Mouse (Mus musculus) limb, embryonic 10.5 days (tissue): Measurements from ENCODE around the gene Irx3. TPM values are rescaled to one million over a fixed set of nuclear protein-coding genes. Genes with fewer than 3 reads are reported as not detected.
A peak's percentile ranks its signal among the peaks of the same experiment; 100 is the strongest.

ENCODE experiments used
- DNase-seq: peaks from one replicate; pipeline ENCODE4 v3.0.0-alpha.2; 2017; ENCODE audit warnings: low spot score
- H3K27ac ChIP-seq: fragments of 300-500 bp; sonication (generic); 2 replicates; pipeline ENCODE4 v1.5.1; 2016; ENCODE audit warnings: mild to moderate bottlenecking
- H3K27me3 ChIP-seq: fragments of 300-500 bp; sonication (generic); 2 replicates; pipeline ENCODE4 v1.6.1; 2016; ENCODE audit warnings: low read depth, mild to moderate bottlenecking; ENCODE audit not compliant: poor library complexity, severe bottlenecking
- H3K36me3 ChIP-seq: fragments of 300-500 bp; sonication (generic); 2 replicates; pipeline ENCODE4 v1.6.1; 2016; ENCODE audit warnings: mild to moderate bottlenecking, moderate library complexity
- H3K4me1 ChIP-seq: fragments of 300-500 bp; sonication (generic); 2 replicates; pipeline ENCODE4 v1.6.1; 2016
- H3K4me3 ChIP-seq: fragments of 300-500 bp; sonication (generic); 2 replicates; pipeline ENCODE4 v1.5.1; 2016; ENCODE audit warnings: mild to moderate bottlenecking, moderate library complexity
- H3K9me3 ChIP-seq: fragments of 300-500 bp; sonication (generic); replicated peaks from 2 replicates; pipeline ENCODE4 v1.6.1; 2016; ENCODE audit warnings: mild to moderate bottlenecking
- WGBS: fragments of 180-500 bp; shearing (Covaris S2); methylation state at CpG from one replicate; pipeline ENCODE4 v1.1.7; 2016; 5-methylcytosine and 5-hydroxymethylcytosine counted together
- polyA plus RNA-seq: library from polyadenylated mRNA; unstranded; fragments of >200 nt; fragmentation: Nextera tagmentation; extraction: Ambion mirVana; gene quantifications from 2 replicates; pipeline ENCODE4 v1.2.1, GENCODE M21; 2016

Gene Irx3
- 34.2 and 34.4 TPM in 2 replicates for polyA plus RNA-seq

DNA sequence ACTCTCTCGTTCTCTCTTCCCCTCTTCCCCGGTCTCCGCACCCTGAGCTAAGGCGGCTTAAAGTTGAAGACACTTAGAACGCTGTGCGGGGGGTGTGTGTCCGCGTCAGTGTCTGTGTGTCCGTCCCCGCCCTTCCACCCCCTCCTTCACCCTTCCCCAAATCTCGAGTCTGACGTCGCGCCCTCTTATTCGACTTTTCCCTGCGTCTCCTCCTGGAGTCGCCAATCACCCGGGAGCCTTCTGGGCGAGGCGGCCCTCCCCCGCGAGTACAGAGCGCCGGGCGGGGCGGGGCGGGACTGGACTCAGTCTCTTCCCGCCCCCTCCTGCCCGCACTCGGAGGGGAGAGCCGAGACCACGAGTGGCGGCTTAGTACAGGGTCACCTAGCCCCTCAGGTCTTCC is at the start of gene Irx3:
Gene Irx3, minus strand, starts transcription at position 229 of the 400 bp plus-strand sequence.
- under 1% methylated on average over 33 of the region's 33 CpGs for WGBS
- no peaks in the 10 kb centered on the region for H3K9me3 ChIP-seq
- DNase-seq: peak; percentile 88
- H3K27ac ChIP-seq: peak within 1 kb of the TSS; percentile 92
- H3K36me3 ChIP-seq: peaks cover 7% of the 10 kb centered on the region
- H3K4me3 ChIP-seq: peak within 1 kb of the TSS; percentile 71
- peaks cover 96% of the 10 kb centered on the region for H3K4me1 ChIP-seq
- H3K27me3 ChIP-seq: peaks cover 100% of the 10 kb centered on the region

DNA sequence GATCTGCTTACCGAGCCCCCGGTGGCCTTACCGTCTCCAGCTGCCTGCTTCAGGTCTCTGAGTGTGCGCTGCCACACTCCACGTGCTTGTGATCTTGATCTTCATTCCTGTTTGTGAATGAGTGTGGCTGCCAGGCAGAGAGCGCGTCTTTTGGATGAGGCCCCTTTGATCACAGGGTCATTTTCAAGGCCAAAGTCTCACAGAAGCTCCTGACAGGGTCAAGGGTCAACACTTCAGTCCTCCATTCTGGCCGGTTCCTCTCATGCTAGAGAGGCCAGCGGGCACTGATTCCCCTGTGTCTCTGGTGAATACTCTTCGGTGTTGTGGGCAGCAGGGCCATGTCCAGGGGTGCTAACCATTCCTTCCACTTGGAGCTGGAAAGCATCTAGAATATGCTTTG is 49.5 kb upstream of the Irx3 start:
- no peak overlapping the region for H3K27ac ChIP-seq
- 68% methylated on average over 10 of the region's 10 CpGs for WGBS

DNA sequence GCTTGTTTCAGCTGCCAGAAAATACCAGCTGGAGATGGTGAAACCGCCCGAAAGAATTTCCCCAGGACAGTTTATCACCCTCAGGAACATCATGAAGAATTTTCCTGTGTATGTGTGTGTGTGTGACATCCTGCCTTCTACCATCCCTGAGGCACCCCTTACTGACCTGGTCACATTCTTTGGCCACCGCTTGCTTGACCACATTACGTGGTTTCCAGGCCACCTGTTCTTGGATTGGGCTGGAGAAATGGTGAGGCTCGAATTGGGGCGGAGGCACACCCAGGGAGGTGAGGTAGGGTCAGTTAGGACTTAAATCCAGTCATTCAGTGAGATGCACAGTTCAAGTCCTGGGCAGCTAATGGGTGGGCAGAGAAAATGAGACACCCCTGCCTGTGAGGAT is 48.1 kb upstream of the Irx3 start:
- DNase-seq: no peak
- Histone ChIP-seq H3K4me1 (peaks cover 5% of the 10 kb centered on the region; the same call in 1 of the 2 replicates), H3K9me3 (no peaks in the 10 kb centered on the region), H3K4me3 (no peak overlapping the region), H3K27ac (no peak overlapping the region), H3K27me3 (peaks cover 97% of the 10 kb centered on the region), H3K36me3 (no peaks in the 10 kb centered on the region)
- WGBS: 88% methylated on average over 6 of the region's 6 CpGs

More for the DNA sequence above, 49.5 kb upstream of the Irx3 start:
- DNase-seq: no peak
- Histone ChIP-seq H3K9me3 (no peaks in the 10 kb centered on the region), H3K4me1 (peaks cover 5% of the 10 kb centered on the region; the same call in 1 of the 2 replicates), H3K36me3 (no peaks in the 10 kb centered on the region), H3K4me3 (no peak overlapping the region), H3K27me3 (peaks cover 97% of the 10 kb centered on the region)

DNA sequence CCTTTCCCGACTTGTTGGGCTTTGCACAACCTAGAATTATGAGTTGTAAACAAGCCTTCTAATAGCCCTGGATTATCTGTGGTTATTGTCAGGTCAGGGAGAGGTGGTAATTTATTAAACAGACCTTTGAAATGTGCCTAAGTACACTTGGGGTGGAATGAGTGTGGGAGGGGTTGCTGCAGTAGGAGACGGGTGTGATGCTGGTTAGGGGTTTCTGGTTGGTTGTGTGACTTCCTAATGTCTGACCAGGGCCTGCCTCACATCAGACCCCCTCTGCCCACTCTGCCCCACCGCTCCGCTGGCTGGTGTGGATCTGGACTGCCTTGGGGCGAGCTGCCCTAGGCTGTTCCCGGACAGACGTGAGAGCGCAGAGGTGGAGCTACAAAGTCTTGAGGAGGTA is 47.7 kb upstream of the Irx3 start:
- H3K4me3 ChIP-seq: no peak overlapping the region
- H3K36me3 ChIP-seq: no peaks in the 10 kb centered on the region
- no peak for DNase-seq
- peaks cover 5% of the 10 kb centered on the region; the same call in 1 of the 2 replicates for H3K4me1 ChIP-seq
- peaks cover 93% of the 10 kb centered on the region for H3K27me3 ChIP-seq
- 76% methylated on average over 8 of the region's 8 CpGs for WGBS
- no peak overlapping the region for H3K27ac ChIP-seq
- H3K9me3 ChIP-seq: no peaks in the 10 kb centered on the region

DNA sequence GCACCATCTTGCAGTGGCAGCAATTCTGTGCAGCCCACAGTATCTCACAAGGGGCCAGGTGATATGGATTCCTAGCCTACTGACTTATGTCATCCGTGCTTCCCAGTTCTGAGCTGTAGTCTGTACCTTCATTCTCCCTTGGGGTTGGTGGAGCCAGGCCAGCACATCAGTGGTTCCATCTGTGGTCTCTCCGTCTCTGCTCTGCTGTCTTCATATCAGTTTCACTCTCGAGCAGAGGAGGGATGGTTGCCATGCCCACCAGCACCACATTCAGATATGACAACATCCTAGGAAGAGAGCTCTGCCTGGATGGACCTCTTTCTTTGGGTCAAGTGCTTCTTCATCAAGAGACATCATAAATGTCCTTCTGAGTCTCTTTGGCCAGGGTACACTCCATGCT is 43.8 kb upstream of the Irx3 start:
- Histone ChIP-seq H3K27me3 (peaks cover 82% of the 10 kb centered on the region), H3K9me3 (no peaks in the 10 kb centered on the region), H3K36me3 (no peaks in the 10 kb centered on the region), H3K4me3 (no peak overlapping the region), H3K27ac (no peak overlapping the region), H3K4me1 (peaks cover 5% of the 10 kb centered on the region; the same call in 1 of the 2 replicates)
- DNase-seq: no peak
- 89% methylated on average over 3 of the region's 3 CpGs for WGBS

DNA sequence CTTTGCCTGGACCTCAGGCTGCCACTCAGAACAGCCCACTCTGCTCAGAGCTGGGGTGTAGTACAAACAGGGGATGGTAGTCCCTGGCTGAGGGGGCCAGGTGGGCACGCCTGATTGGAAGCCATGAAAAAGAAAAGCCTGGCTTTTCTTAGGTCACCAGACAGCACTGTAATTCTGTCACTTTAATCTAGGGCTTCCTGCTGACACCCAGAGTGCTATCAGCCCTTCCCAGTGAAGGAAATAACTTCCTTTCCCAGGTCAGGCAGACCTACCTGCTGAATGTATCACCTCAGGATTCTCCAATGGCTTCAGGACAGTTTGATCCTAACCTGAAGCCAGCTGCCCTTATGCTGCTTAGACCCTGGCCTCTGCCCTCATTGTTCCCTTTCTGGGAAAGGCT is 35.3 kb upstream of the Irx3 start:
- H3K36me3 ChIP-seq: no peaks in the 10 kb centered on the region
- WGBS: 24% methylated on average over 1 of the region's 1 CpGs
- H3K9me3 ChIP-seq: no peaks in the 10 kb centered on the region
- H3K4me1 ChIP-seq: peaks cover 6% of the 10 kb centered on the region
- no peak overlapping the region for H3K4me3 ChIP-seq
- peaks cover 90% of the 10 kb centered on the region for H3K27me3 ChIP-seq
- DNase-seq: no peak
- H3K27ac ChIP-seq: no peak overlapping the region

DNA sequence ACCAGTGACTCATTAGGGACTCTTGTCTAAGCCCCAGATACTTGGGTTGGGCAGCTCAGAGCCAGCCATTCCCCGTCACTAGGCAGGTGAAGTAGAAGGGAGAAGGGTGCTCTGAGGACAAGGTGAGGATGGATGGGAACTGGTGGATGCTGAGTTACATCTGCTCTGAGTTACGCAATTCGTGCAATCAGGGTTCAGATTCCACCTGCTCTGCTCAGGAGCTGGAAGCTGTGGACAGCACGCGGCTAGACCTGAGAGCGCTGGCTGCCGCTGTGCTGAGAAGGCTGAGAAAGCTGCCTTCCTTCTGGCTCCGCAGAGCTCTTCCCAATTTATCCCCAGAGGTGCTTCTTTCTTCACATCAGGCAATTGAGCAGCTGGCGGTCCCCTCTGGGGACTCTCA is 34.8 kb upstream of the Irx3 start:
- Histone ChIP-seq H3K36me3 (no peaks in the 10 kb centered on the region), H3K9me3 (no peaks in the 10 kb centered on the region), H3K27me3 (peaks cover 90% of the 10 kb centered on the region), H3K4me3 (no peak overlapping the region), H3K27ac (no peak overlapping the region), H3K4me1 (peaks cover 6% of the 10 kb centered on the region)
- 38% methylated on average over 9 of the region's 9 CpGs for WGBS
- no peak for DNase-seq

DNA sequence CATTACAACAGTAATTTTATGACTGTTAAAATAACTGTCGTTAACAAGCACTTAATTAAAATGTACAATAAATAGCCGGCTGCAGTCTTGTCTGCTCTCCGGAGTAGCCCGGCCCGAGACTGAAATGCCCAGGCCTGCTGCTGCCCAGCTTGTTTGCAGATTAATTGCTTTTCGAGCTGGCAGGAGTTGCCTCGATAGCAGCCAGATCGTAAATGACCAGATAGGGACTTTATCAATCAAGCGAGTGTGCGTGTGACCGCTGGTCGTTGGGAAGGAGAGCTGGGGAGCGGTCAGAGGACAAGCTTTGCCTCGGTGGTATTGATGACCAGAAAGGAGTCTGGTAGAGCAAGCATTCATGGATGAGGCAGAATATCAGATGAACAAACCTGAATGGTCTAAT is 25.8 kb upstream of the Irx3 start:
- no peak for DNase-seq

DNA sequence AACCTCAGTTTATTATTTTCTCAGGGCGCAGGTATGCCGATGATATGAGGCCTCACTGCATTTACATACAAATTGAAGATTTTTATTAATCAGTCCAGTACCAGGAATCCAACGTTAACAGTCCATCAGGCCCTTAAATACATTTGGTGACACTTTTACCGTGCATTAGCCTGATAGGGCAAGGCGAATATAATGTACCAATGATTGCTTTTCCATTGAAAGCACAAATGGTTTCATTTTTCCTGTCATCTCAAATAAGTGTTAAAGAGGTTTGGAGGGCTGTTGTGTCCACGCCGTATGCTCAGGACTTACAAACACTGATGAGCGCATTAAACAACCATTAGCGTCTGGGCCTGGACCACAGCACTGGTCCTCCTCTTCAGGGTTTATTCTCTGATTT is 25.3 kb upstream of the Irx3 start:
- H3K4me1 ChIP-seq: peaks cover 14% of the 10 kb centered on the region
- 73% methylated on average over 9 of the region's 9 CpGs for WGBS
- H3K27me3 ChIP-seq: peaks cover 99% of the 10 kb centered on the region
- H3K4me3 ChIP-seq: no peak overlapping the region
- DNase-seq: no peak
- H3K27ac ChIP-seq: no peak overlapping the region
- H3K9me3 ChIP-seq: no peaks in the 10 kb centered on the region
- no peaks in the 10 kb centered on the region for H3K36me3 ChIP-seq

More for the DNA sequence above, 25.8 kb upstream of the Irx3 start:
- H3K4me1 ChIP-seq: peaks cover 14% of the 10 kb centered on the region
- no peaks in the 10 kb centered on the region for H3K9me3 ChIP-seq
- peaks cover 99% of the 10 kb centered on the region for H3K27me3 ChIP-seq
- H3K27ac ChIP-seq: no peak overlapping the region
- no peak overlapping the region for H3K4me3 ChIP-seq
- H3K36me3 ChIP-seq: no peaks in the 10 kb centered on the region
- WGBS: 46% methylated on average over 14 of the region's 14 CpGs

DNA sequence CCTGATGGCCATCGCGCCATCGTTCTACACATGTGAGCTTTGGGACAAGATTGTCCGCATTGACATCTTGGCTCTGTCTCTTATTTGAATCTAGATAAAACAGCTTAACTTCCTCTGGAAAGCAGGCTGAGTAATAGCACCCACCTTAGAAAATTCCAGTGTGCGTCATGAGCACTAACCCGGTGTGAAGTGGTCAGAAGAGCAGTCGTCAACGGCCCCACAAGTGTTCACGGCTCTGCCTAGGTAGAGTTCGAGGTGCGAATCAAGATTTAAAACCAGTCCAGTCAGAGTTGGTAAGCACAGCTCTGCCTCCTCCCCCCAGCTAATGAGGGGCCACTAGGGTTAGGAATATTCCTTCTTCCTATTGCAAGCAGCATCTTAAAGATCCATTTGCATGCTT is 21.5 kb upstream of the Irx3 start:
- no peaks in the 10 kb centered on the region for H3K9me3 ChIP-seq
- WGBS: 83% methylated on average over 11 of the region's 11 CpGs
- H3K4me1 ChIP-seq: peaks cover 37% of the 10 kb centered on the region
- no peaks in the 10 kb centered on the region for H3K36me3 ChIP-seq
- no peak for DNase-seq
- H3K27ac ChIP-seq: no peak overlapping the region
- no peak overlapping the region for H3K4me3 ChIP-seq
- peaks cover 99% of the 10 kb centered on the region for H3K27me3 ChIP-seq

DNA sequence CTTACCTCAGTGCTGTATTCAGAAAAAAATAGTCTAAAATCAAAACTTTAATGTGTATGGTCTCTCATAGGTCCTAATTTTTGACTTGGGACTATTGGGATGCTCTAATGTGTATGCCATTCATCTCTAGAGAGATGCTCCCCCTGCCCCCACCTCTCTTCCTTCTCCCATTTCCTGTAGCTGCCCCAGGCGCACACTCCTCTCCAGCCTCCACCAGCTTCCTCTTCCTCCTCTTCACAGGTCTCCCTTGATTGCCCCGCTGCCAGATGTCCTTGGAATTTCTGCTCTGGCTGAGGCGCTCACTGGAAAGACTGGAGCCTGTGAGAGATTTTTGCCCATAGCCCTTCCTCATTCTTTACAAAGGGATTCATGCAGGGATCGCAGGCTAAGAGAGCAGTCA is 20.9 kb upstream of the Irx3 start:
- 27% methylated on average over 4 of the region's 4 CpGs for WGBS
- no peaks in the 10 kb centered on the region for H3K9me3 ChIP-seq
- no peak for DNase-seq
- H3K4me1 ChIP-seq: peaks cover 42% of the 10 kb centered on the region
- no peak overlapping the region for H3K4me3 ChIP-seq
- peaks cover 99% of the 10 kb centered on the region for H3K27me3 ChIP-seq
- H3K27ac ChIP-seq: no peak overlapping the region
- no peaks in the 10 kb centered on the region for H3K36me3 ChIP-seq

DNA sequence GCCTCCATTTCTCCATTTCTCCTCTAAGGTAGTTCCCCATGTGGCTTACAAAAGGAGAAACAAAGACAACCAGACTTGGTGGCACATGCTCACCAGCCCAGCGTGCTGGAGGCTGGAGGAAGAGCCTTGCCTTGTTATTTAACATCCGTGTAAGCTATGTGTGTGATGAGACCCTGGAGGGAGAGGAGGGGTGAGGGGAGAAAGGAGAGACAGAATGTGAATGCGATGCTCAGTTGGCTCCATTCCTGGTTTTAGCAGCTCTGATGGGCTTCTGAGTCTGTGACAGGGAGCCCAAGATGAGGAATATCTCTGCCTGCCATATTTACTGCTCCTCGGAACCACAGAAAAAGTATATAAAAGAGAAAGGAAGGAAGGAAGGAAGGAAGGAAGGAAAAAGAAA is 20.1 kb upstream of the Irx3 start:
- Histone ChIP-seq H3K4me1 (peaks cover 40% of the 10 kb centered on the region), H3K27ac (no peak overlapping the region), H3K27me3 (peaks cover 100% of the 10 kb centered on the region), H3K9me3 (no peaks in the 10 kb centered on the region), H3K4me3 (no peak overlapping the region), H3K36me3 (no peaks in the 10 kb centered on the region)
- 42% methylated on average over 4 of the region's 4 CpGs for WGBS
- no peak for DNase-seq

DNA sequence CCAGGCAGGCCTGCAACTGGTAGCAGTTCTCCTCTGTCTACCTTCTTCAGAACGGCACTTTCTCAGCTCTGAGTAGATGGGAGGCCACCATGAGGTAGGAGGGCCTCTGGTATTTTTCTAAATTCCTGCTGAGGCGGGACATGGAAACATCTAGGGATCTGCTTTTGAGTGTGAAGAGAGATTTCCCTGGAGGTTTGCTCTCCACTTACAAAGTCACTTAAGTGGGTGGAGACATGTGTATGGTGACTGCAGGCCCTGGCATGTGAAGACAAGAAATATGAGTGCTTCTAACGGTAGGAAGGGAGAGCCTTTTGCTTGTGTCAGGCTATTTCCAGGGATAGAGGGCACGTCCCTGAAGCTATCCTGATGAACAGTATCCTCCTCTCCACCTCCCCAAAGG is 17.9 kb upstream of the Irx3 start:
- no peak overlapping the region for H3K27ac ChIP-seq
- DNase-seq: no peak
- 61% methylated on average over 4 of the region's 4 CpGs for WGBS
- H3K9me3 ChIP-seq: no peaks in the 10 kb centered on the region
- no peaks in the 10 kb centered on the region for H3K36me3 ChIP-seq
- H3K4me1 ChIP-seq: peaks cover 40% of the 10 kb centered on the region
- H3K4me3 ChIP-seq: no peak overlapping the region
- H3K27me3 ChIP-seq: peaks cover 100% of the 10 kb centered on the region

DNA sequence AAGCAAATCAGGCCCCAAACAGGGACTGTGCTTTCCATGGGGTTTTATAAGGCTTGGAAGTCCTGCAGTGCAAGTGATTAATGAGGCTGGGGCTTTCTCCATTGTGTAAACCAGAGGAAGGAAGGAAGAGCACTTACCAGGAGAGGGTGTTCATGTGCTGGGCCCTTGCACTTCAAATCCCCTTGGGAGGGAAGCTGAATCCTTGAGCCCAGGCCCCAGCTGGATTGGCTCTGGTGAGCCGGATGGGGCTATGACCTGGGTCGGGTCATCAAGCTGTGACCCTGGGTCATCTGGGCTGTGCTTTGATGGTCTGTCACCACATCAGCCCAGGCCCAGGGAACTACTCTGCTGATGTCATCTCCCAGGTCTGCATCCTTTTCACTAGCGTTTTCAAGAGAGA is 16.9 kb upstream of the Irx3 start:
- Histone ChIP-seq H3K36me3 (no peaks in the 10 kb centered on the region), H3K27ac (no peak overlapping the region), H3K27me3 (peaks cover 100% of the 10 kb centered on the region), H3K9me3 (no peaks in the 10 kb centered on the region), H3K4me3 (no peak overlapping the region), H3K4me1 (peaks cover 40% of the 10 kb centered on the region)
- DNase-seq: no peak
- WGBS: 4% methylated on average over 3 of the region's 3 CpGs
